In the genomic region with DNA sequence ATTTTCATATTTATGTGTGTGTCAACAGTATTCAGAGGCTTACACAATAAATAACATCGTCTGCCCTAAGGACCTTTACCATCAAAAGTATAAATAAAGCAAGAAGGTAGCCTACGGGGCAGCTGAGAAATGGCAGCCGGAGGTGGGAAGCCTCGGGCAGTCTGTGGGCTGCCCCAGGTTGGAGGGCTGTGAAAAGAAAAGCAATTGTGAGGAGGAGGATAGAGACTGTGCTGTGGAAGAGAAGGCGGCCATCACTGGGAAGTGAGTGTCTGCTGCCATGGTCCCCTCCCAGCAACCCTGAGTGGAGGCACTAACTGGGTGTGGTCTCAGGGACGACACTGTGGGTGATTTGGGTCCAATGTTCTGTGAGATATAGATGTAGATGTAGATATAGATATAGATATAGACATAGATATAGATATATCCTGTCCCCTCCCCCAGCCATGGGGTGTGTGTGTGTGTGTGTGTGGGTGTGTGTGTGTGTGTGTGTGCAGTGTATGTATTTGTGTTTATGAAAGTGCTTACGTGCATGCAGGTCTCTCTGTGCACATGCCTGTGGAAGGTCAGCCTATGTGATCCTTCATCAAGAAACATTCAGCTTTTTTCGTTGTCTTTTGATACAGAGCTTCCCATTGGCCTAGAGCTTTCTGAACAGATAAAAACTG, we compare ENCODE assay signal across 22 mouse cellular contexts.
DNase-seq lines count a peak whose midpoint lies in the region; ATAC-seq lines count a peak whose summit lies in the region.
"Had no signal": no experiment of that assay in that cellular context is flagged by ENCODE, and none has a peak within 500 bp of the region (broad histone marks: within the 10 kb centered on the region; RNA-seq: fewer than 3 reads in every experiment).

No protein-coding gene starts in this region.

- H3K4me3 ChIP-seq in hindbrain, embryonic 15.5 days, result no peak overlapping the region
- H3K4me3 ChIP-seq in hindbrain, embryonic 12.5 days, result no peak overlapping the region
- H3K4me3 ChIP-seq in neural tube, embryonic 12.5 days, result no peak overlapping the region
- H3K4me3 ChIP-seq in midbrain, embryonic 13.5 days (replicated peaks), result no peak overlapping the region
- H3K4me3 ChIP-seq: embryonic facial prominence, embryonic 12.5 days; erythroblast, embryonic 14.5 days; heart, embryonic 12.5 days had no signal

- H3K9me3 ChIP-seq in hindbrain, embryonic 15.5 days, result no peaks in the 10 kb centered on the region
- H3K9me3 ChIP-seq in hindbrain, embryonic 12.5 days (replicated peaks), result no peaks in the 10 kb centered on the region
- H3K9me3 ChIP-seq in neural tube, embryonic 12.5 days, result no peaks in the 10 kb centered on the region
- no peaks in the 10 kb centered on the region for H3K9me3 ChIP-seq in midbrain, embryonic 13.5 days
- H3K9me3 ChIP-seq: embryonic facial prominence, embryonic 12.5 days; heart, embryonic 12.5 days had no signal

- H3K9ac ChIP-seq in hindbrain, embryonic 15.5 days, result no peak overlapping the region
- no peak overlapping the region for H3K9ac ChIP-seq in hindbrain, embryonic 12.5 days
- H3K9ac ChIP-seq in neural tube, embryonic 12.5 days, result no peak overlapping the region
- no peak overlapping the region for H3K9ac ChIP-seq in midbrain, embryonic 13.5 days (replicated peaks)
- H3K9ac ChIP-seq: embryonic facial prominence, embryonic 12.5 days; heart, embryonic 12.5 days had no signal

- no peak overlapping the region for H3K4me2 ChIP-seq in hindbrain, embryonic 15.5 days
- H3K4me2 ChIP-seq in hindbrain, embryonic 12.5 days (replicated peaks), result no peak overlapping the region
- no peak overlapping the region for H3K4me2 ChIP-seq in neural tube, embryonic 12.5 days (replicated peaks)
- H3K4me2 ChIP-seq in midbrain, embryonic 13.5 days (replicated peaks), result no peak overlapping the region
- H3K4me2 ChIP-seq: embryonic facial prominence, embryonic 12.5 days; heart, embryonic 12.5 days had no signal

- H3K4me1 ChIP-seq in hindbrain, embryonic 15.5 days (replicated peaks), result 0 out of 2 replicates have a peak, but pooled peaks cover 4% of the 10 kb centered on the region
- H3K4me1 ChIP-seq in hindbrain, embryonic 12.5 days, result no peaks in the 10 kb centered on the region; the same call in 1 of the 2 replicates
- H3K4me1 ChIP-seq in neural tube, embryonic 12.5 days, result peaks cover 7% of the 10 kb centered on the region
- H3K4me1 ChIP-seq in midbrain, embryonic 13.5 days (replicated peaks), result peaks cover 11% of the 10 kb centered on the region
- H3K4me1 ChIP-seq: heart, embryonic 12.5 days had no signal

- H3K27ac ChIP-seq in hindbrain, embryonic 15.5 days (replicated peaks), result no peak overlapping the region
- H3K27ac ChIP-seq in hindbrain, embryonic 12.5 days, result no peak overlapping the region
- H3K27ac ChIP-seq in neural tube, embryonic 12.5 days, result no peak overlapping the region
- no peak overlapping the region for H3K27ac ChIP-seq in midbrain, embryonic 13.5 days
- H3K27ac ChIP-seq: embryonic facial prominence, embryonic 12.5 days; kidney, postnatal 0 days; stomach, postnatal 0 days had no signal

- no peaks in the 10 kb centered on the region for H3K27me3 ChIP-seq in hindbrain, embryonic 15.5 days
- no peaks in the 10 kb centered on the region for H3K27me3 ChIP-seq in hindbrain, embryonic 12.5 days
- H3K27me3 ChIP-seq in neural tube, embryonic 12.5 days (replicated peaks), result no peaks in the 10 kb centered on the region
- H3K27me3 ChIP-seq in midbrain, embryonic 13.5 days, result no peaks in the 10 kb centered on the region
- H3K27me3 ChIP-seq: embryonic facial prominence, embryonic 12.5 days; heart, embryonic 12.5 days had no signal

- DNase-seq in neural tube, embryonic 10.5 days (ENCODE audit: extremely low spot score, low spot score), result no peak
- DNase-seq in embryo, embryonic 10 days (ENCODE audit: low spot score), result no peak
- DNase-seq in adrenal gland, postnatal 25 days, result no peak
- DNase-seq: adrenal gland, postnatal 36 days; cerebellum, adult 9-10 months; heart, adult 11 months; heart, postnatal 10 days; kidney, adult 2 months; left cerebral cortex, postnatal 4 days; lung, postnatal 4 days; thymus, adult 2 months; thymus, postnatal 4 days had no signal

- H3K36me3 ChIP-seq in hindbrain, embryonic 15.5 days, result no peaks in the 10 kb centered on the region
- no peaks in the 10 kb centered on the region for H3K36me3 ChIP-seq in hindbrain, embryonic 12.5 days
- no peaks in the 10 kb centered on the region for H3K36me3 ChIP-seq in neural tube, embryonic 12.5 days
- no peaks in the 10 kb centered on the region for H3K36me3 ChIP-seq in midbrain, embryonic 13.5 days
- H3K36me3 ChIP-seq: embryonic facial prominence, embryonic 12.5 days; heart, embryonic 12.5 days had no signal

- WGBS in hindbrain, embryonic 15.5 days, result 43% methylated on average over 8 of the region's 8 CpGs
- WGBS in hindbrain, embryonic 12.5 days, result 53% methylated on average over 8 of the region's 8 CpGs
- WGBS in neural tube, embryonic 12.5 days, result 40% methylated on average over 8 of the region's 8 CpGs
- WGBS in midbrain, embryonic 13.5 days, result 63% methylated on average over 8 of the region's 8 CpGs

- ATAC-seq in hindbrain, embryonic 15.5 days (ENCODE audit: low FRiP score, low read depth), result peak; percentile 25
- no peak for ATAC-seq in hindbrain, embryonic 12.5 days (ENCODE audit: low FRiP score)
- peak; percentile 36 for ATAC-seq in neural tube, embryonic 12.5 days (ENCODE audit: low FRiP score, low read depth)
- ATAC-seq in midbrain, embryonic 13.5 days, result peak; percentile 60; the same call in 1 of the 2 replicates
- ATAC-seq in granulocyte monocyte progenitor cell, adult 5-6 weeks (replicated peaks; ENCODE audit: poor library complexity, severe bottlenecking), result no peak

Comparison
In these comparisons a context has a peak if more than half of its experiments do, and no peak if none do; other contexts are left out.
1. ATAC-seq: peak in hindbrain, embryonic 15.5 days (single experiment), neural tube, embryonic 12.5 days (single experiment) and midbrain, embryonic 13.5 days (single experiment); none in hindbrain, embryonic 12.5 days (single experiment) and granulocyte monocyte progenitor cell, adult 5-6 weeks (single experiment).